Mouse (Mus musculus) midbrain, embryonic 13.5 days (tissue): ENCODE results near the gene Bpifa3. TPM values are rescaled to one million over a fixed set of nuclear protein-coding genes. Genes with fewer than 3 reads are reported as not detected.
"Not testable (repeated sequence)": the region's sequence is repeated elsewhere in the genome, so short reads cannot be mapped to it uniquely, and the experiment has no call there.

ENCODE experiments used
- ATAC-seq: fragments of 200-750 bp; cut with Nextera tagmentation; 2 replicates; pipeline ENCODE4 v1.8.0; 2017; ENCODE audit warnings: mild to moderate bottlenecking, moderate TSS enrichment, moderate library complexity
- H3K27ac ChIP-seq: fragments of 300-500 bp; sonication (generic); 2 replicates; pipeline ENCODE4 v1.5.1; 2015; ENCODE audit warnings: inconsistent platforms, mild to moderate bottlenecking, moderate library complexity
- H3K27me3 ChIP-seq: fragments of 300-500 bp; sonication (generic); 2 replicates; pipeline ENCODE4 v1.6.1; 2015; ENCODE audit warnings: mild to moderate bottlenecking, inconsistent platforms
- H3K36me3 ChIP-seq: fragments of 300-500 bp; sonication (generic); 2 replicates; pipeline ENCODE4 v1.6.1; 2015; ENCODE audit warnings: mild to moderate bottlenecking, inconsistent platforms
- H3K4me1 ChIP-seq: fragments of 300-500 bp; sonication (generic); replicated peaks from 2 replicates; pipeline ENCODE4 v1.6.1; 2015; ENCODE audit warnings: inconsistent platforms
- H3K4me2 ChIP-seq: fragments of 300-500 bp; sonication (generic); replicated peaks from 2 replicates; pipeline ENCODE4 v1.6.1; 2015; ENCODE audit warnings: moderate library complexity, mild to moderate bottlenecking, inconsistent platforms
- H3K4me3 ChIP-seq: fragments of 300-500 bp; sonication (generic); replicated peaks from 2 replicates; pipeline ENCODE4 v1.5.1; 2015; ENCODE audit warnings: mild to moderate bottlenecking, inconsistent platforms
- H3K9ac ChIP-seq: fragments of 300-500 bp; sonication (generic); replicated peaks from 2 replicates; pipeline ENCODE4 v1.6.1; 2015; ENCODE audit warnings: mild to moderate bottlenecking, inconsistent platforms
- H3K9me3 ChIP-seq: fragments of 300-500 bp; sonication (generic); 2 replicates; pipeline ENCODE4 v1.6.1; 2016; ENCODE audit warnings: mild to moderate bottlenecking, inconsistent platforms
- WGBS: fragments of 180-500 bp; shearing (Covaris S2); methylation state at CpG from one replicate; pipeline ENCODE4 v1.1.7; 2015; 5-methylcytosine and 5-hydroxymethylcytosine counted together
- polyA plus RNA-seq: library from polyadenylated mRNA; unstranded; fragments of >200 nt; fragmentation: Nextera tagmentation; extraction: Ambion mirVana; gene quantifications from 2 replicates; pipeline ENCODE4 v1.2.1, GENCODE M21; 2015

The Bpifa3 gene
- polyA plus RNA-seq, 1 experiment from 2014 or later, result not detected

- H3K36me3 ChIP-seq, H3K9me3 ChIP-seq, H3K27me3 ChIP-seq, H3K27ac ChIP-seq, H3K9ac ChIP-seq, ATAC-seq, H3K4me3 ChIP-seq, H3K4me1 ChIP-seq, H3K4me2 ChIP-seq: not testable (repeated sequence)
- 89% methylated on average over 4 of the region's 4 CpGs for WGBS
Measured at GRCm38 (mm10) chr2:154183061-154183460, 52.9 kb downstream of the Bpifa3 start.

- Histone ChIP-seq H3K9me3 (no peaks in the 10 kb centered on the region), H3K4me2 (no peak overlapping the region), H3K27me3 (no peaks in the 10 kb centered on the region), H3K36me3 (no peaks in the 10 kb centered on the region), H3K9ac (no peak overlapping the region), H3K4me1 (no peaks in the 10 kb centered on the region), H3K27ac (no peak overlapping the region), H3K4me3 (no peak overlapping the region)
- ATAC-seq, result no peak
- WGBS, result 83% methylated on average over 6 of the region's 6 CpGs
Measured at GRCm38 (mm10) chr2:154185319-154185718, 55.2 kb downstream of the Bpifa3 start.

GRCm38 (mm10) chr2:154185748-154186147 lies 55.6 kb downstream of the Bpifa3 start:
- H3K27me3 ChIP-seq, result no peaks in the 10 kb centered on the region
- H3K4me3 ChIP-seq, result no peak overlapping the region
- H3K9me3 ChIP-seq, result no peaks in the 10 kb centered on the region
- ATAC-seq, result no peak
- no peak overlapping the region for H3K9ac ChIP-seq
- H3K4me1 ChIP-seq, result no peaks in the 10 kb centered on the region
- 92% methylated on average over 3 of the region's 3 CpGs for WGBS
- no peaks in the 10 kb centered on the region for H3K36me3 ChIP-seq
- no peak overlapping the region for H3K4me2 ChIP-seq
- H3K27ac ChIP-seq, result no peak overlapping the region

- Histone ChIP-seq H3K4me2 (no peak overlapping the region), H3K9me3 (no peaks in the 10 kb centered on the region), H3K4me3 (no peak overlapping the region), H3K36me3 (no peaks in the 10 kb centered on the region), H3K27ac (no peak overlapping the region), H3K4me1 (no peaks in the 10 kb centered on the region), H3K27me3 (no peaks in the 10 kb centered on the region), H3K9ac (no peak overlapping the region)
- 44% methylated on average over 5 of the region's 5 CpGs for whole genome bisulfite sequencing
- no peak for ATAC-seq
Measured at GRCm38 (mm10) chr2:154187468-154187867, 57.3 kb downstream of the Bpifa3 start.

Other genes starting within 250 kb of the Bpifa3 start
- gene Bpifb6, start 229.9 kb upstream of the Bpifa3 start, polyA plus RNA-seq, result not detected in 2 replicates
- not detected in 2 replicates for gene Bpifb3, start 212.1 kb upstream of the Bpifa3 start, polyA plus RNA-seq
- gene Bpifb4, start 192.1 kb upstream of the Bpifa3 start, polyA plus RNA-seq, result not detected in 2 replicates
- not detected in 2 replicates for gene Bpifa6, start 155.4 kb upstream of the Bpifa3 start, polyA plus RNA-seq
- gene Bpifa2, start 122.1 kb upstream of the Bpifa3 start, polyA plus RNA-seq, result not detected in 2 replicates
- not detected in 2 replicates for gene Bpifa1, start 12.5 kb downstream of the Bpifa3 start, polyA plus RNA-seq
- not detected in 2 replicates for gene Bpifa5, start 32.3 kb downstream of the Bpifa3 start, polyA plus RNA-seq
- gene Bpifb1, start 60.5 kb downstream of the Bpifa3 start, polyA plus RNA-seq, result 0.27 and 0.28 TPM in 2 replicates
- gene Bpifb5, start 93.4 kb downstream of the Bpifa3 start, polyA plus RNA-seq, result 0.12 TPM in 1 of 2 replicates, not detected in the other
- gene Bpifb9a, start 127.5 kb downstream of the Bpifa3 start, polyA plus RNA-seq, result not detected in 2 replicates
- not detected in 2 replicates for gene Bpifb9b, start 176.9 kb downstream of the Bpifa3 start, polyA plus RNA-seq
- 15.2 and 15.4 TPM in 2 replicates for gene Cdk5rap1, start 242.7 kb downstream of the Bpifa3 start, polyA plus RNA-seq